Mouse (Mus musculus) kidney, embryonic 16.5 days (tissue): ENCODE results near the gene Slc7a11. TPM values are rescaled to one million over a fixed set of nuclear protein-coding genes. Genes with fewer than 3 reads are reported as not detected.

ENCODE experiments used
- ATAC-seq: fragments of 200-750 bp; cut with Nextera tagmentation; 2 replicates; pipeline ENCODE4 v1.8.0; 2017; ENCODE audit warnings: moderate TSS enrichment; ENCODE audit not compliant: low FRiP score, low TSS enrichment
- H3K27ac ChIP-seq: fragments of 300-500 bp; sonication (generic); 2 replicates; pipeline ENCODE4 v1.5.1; 2014; ENCODE audit warnings: low read length
- H3K27me3 ChIP-seq: fragments of 300-500 bp; sonication (generic); 2 replicates; pipeline ENCODE4 v1.6.1; 2014; ENCODE audit warnings: low read length, control low read depth, mixed read lengths; ENCODE audit not compliant: insufficient read depth
- H3K36me3 ChIP-seq: fragments of 300-500 bp; sonication (generic); 2 replicates; pipeline ENCODE4 v1.6.1; 2014; ENCODE audit warnings: low read length, control low read depth, mixed read lengths; ENCODE audit not compliant: insufficient read depth
- H3K4me1 ChIP-seq: fragments of 300-500 bp; sonication (generic); 2 replicates; pipeline ENCODE4 v1.6.1; 2014; ENCODE audit warnings: low read length, control low read depth, mixed read lengths; ENCODE audit not compliant: insufficient read depth
- H3K4me2 ChIP-seq: fragments of 300-500 bp; sonication (generic); replicated peaks from 2 replicates; pipeline ENCODE4 v1.6.1; 2014; ENCODE audit warnings: low read depth, low read length
- H3K4me3 ChIP-seq: fragments of 300-500 bp; sonication (generic); 2 replicates; pipeline ENCODE4 v1.5.1; 2014; ENCODE audit warnings: mild to moderate bottlenecking, low read length
- H3K9ac ChIP-seq: fragments of 300-500 bp; sonication (generic); replicated peaks from 2 replicates; pipeline ENCODE4 v1.6.1; 2014; ENCODE audit warnings: low read length
- H3K9me3 ChIP-seq: fragments of 300-500 bp; sonication (generic); 2 replicates; pipeline ENCODE4 v1.6.1; 2016; ENCODE audit warnings: low read length, control low read depth
- WGBS: fragments of 180-500 bp; shearing (Covaris S2); extraction: QIAGEN DNeasy Blood & Tissue Kit; methylation state at CpG from one replicate; pipeline ENCODE4 v1.1.7; 2014; 5-methylcytosine and 5-hydroxymethylcytosine counted together
- polyA plus RNA-seq: library from polyadenylated mRNA; unstranded; fragments of >200 nt; fragmentation: Nextera tagmentation; extraction: Ambion mirVana; gene quantifications from 2 replicates; pipeline ENCODE4 v1.2.1, GENCODE M21; 2015

Gene Slc7a11
- polyA plus RNA-seq, 1 experiment from 2014 or later, result 0.15 TPM

- Histone ChIP-seq H3K36me3 (no peaks in the 10 kb centered on the region), H3K27ac (peak overlapping the region; percentile 8), H3K27me3 (peaks cover 3% of the 10 kb centered on the region), H3K4me2 (no peak overlapping the region), H3K4me3 (no peak overlapping the region), H3K4me1 (peaks cover 27% of the 10 kb centered on the region), H3K9ac (no peak overlapping the region), H3K9me3 (no peaks in the 10 kb centered on the region)
- 58% methylated on average over 17 of the region's 17 CpGs for WGBS
- peak; percentile 71; the same call in 1 of the 2 replicates for ATAC-seq
These were observed 143.1 kb downstream of the Slc7a11 start for GRCm38 (mm10) chr3:50300002-50300951.

- peaks cover 3% of the 10 kb centered on the region; the same call in 1 of the 2 replicates for H3K27me3 ChIP-seq
- no peak overlapping the region for H3K9ac ChIP-seq
- WGBS, result 35% methylated on average over 7 of the region's 7 CpGs
- peaks cover 27% of the 10 kb centered on the region for H3K4me1 ChIP-seq
- H3K4me2 ChIP-seq, result no peak overlapping the region
- no peaks in the 10 kb centered on the region for H3K36me3 ChIP-seq
- ATAC-seq, result peak; percentile 81
- no peak overlapping the region for H3K4me3 ChIP-seq
- no peaks in the 10 kb centered on the region for H3K9me3 ChIP-seq
- H3K27ac ChIP-seq, result no peak overlapping the region
These were observed 144.9 kb downstream of the Slc7a11 start for GRCm38 (mm10) chr3:50298366-50298991.

- Histone ChIP-seq H3K27me3 (peaks cover 3% of the 10 kb centered on the region; the same call in 1 of the 2 replicates), H3K27ac (no peak overlapping the region), H3K36me3 (no peaks in the 10 kb centered on the region), H3K9ac (no peak overlapping the region), H3K4me1 (peaks cover 27% of the 10 kb centered on the region), H3K4me3 (no peak overlapping the region), H3K9me3 (no peaks in the 10 kb centered on the region), H3K4me2 (no peak overlapping the region)
- ATAC-seq, result no peak
- 41% methylated on average over 10 of the region's 10 CpGs for WGBS
These were observed 146.5 kb downstream of the Slc7a11 start for GRCm38 (mm10) chr3:50296956-50297355.

GRCm38 (mm10) chr3:50275023-50275422 lies 168.4 kb downstream of the Slc7a11 start:
- H3K4me2 ChIP-seq, result no peak overlapping the region
- H3K4me1 ChIP-seq, result peaks cover 13% of the 10 kb centered on the region
- H3K27ac ChIP-seq, result no peak overlapping the region
- H3K9me3 ChIP-seq, result no peaks in the 10 kb centered on the region
- H3K27me3 ChIP-seq, result no peaks in the 10 kb centered on the region
- WGBS, result 55% methylated on average over 2 of the region's 2 CpGs
- no peaks in the 10 kb centered on the region for H3K36me3 ChIP-seq
- no peak overlapping the region for H3K9ac ChIP-seq
- no peak for ATAC-seq
- H3K4me3 ChIP-seq, result no peak overlapping the region

- peaks cover 13% of the 10 kb centered on the region for H3K4me1 ChIP-seq
- no peak overlapping the region for H3K4me2 ChIP-seq
- H3K27ac ChIP-seq, result no peak overlapping the region
- no peaks in the 10 kb centered on the region for H3K27me3 ChIP-seq
- ATAC-seq, result peak; percentile 49; the same call in 1 of the 2 replicates
- no peak overlapping the region for H3K4me3 ChIP-seq
- H3K9me3 ChIP-seq, result no peaks in the 10 kb centered on the region
- H3K9ac ChIP-seq, result no peak overlapping the region
- H3K36me3 ChIP-seq, result no peaks in the 10 kb centered on the region
These were observed 171.2 kb downstream of the Slc7a11 start for GRCm38 (mm10) chr3:50272222-50272621.

GRCm38 (mm10) chr3:50269680-50270079 lies 173.7 kb downstream of the Slc7a11 start:
- no peaks in the 10 kb centered on the region for H3K36me3 ChIP-seq
- 87% methylated on average over 4 of the region's 4 CpGs for WGBS

GRCm38 (mm10) chr3:50262547-50263087 lies 180.8 kb downstream of the Slc7a11 start:
- no peaks in the 10 kb centered on the region for H3K36me3 ChIP-seq
- no peak for ATAC-seq
- no peak overlapping the region for H3K4me3 ChIP-seq
- H3K4me2 ChIP-seq, result no peak overlapping the region
- 58% methylated on average over 2 of the region's 2 CpGs for WGBS
- H3K27me3 ChIP-seq, result no peaks in the 10 kb centered on the region
- H3K27ac ChIP-seq, result no peak overlapping the region
- no peak overlapping the region for H3K9ac ChIP-seq
- no peaks in the 10 kb centered on the region for H3K9me3 ChIP-seq
- H3K4me1 ChIP-seq, result peaks cover 7% of the 10 kb centered on the region

More at GRCm38 (mm10) chr3:50269680-50270079, 173.7 kb downstream of the Slc7a11 start:
- Histone ChIP-seq H3K4me3 (no peak overlapping the region), H3K27me3 (no peaks in the 10 kb centered on the region), H3K4me1 (no peaks in the 10 kb centered on the region), H3K27ac (no peak overlapping the region), H3K9me3 (no peaks in the 10 kb centered on the region), H3K4me2 (no peak overlapping the region), H3K9ac (no peak overlapping the region)
- no peak for ATAC-seq

GRCm38 (mm10) chr3:50262066-50262465 lies 181.3 kb downstream of the Slc7a11 start:
- Histone ChIP-seq H3K9ac (no peak overlapping the region), H3K9me3 (0 out of 2 replicates have a peak, but pooled peaks cover 2% of the 10 kb centered on the region), H3K36me3 (no peaks in the 10 kb centered on the region), H3K27me3 (no peaks in the 10 kb centered on the region), H3K4me3 (no peak overlapping the region), H3K27ac (no peak overlapping the region), H3K4me1 (peaks cover 7% of the 10 kb centered on the region), H3K4me2 (no peak overlapping the region)
- ATAC-seq, result no peak
- 80% methylated on average over 2 of the region's 2 CpGs for WGBS

GRCm38 (mm10) chr3:50260667-50261066 lies 182.7 kb downstream of the Slc7a11 start:
- ATAC-seq, result no peak
- Histone ChIP-seq H3K27ac (no peak overlapping the region), H3K27me3 (no peaks in the 10 kb centered on the region), H3K4me2 (no peak overlapping the region), H3K36me3 (no peaks in the 10 kb centered on the region), H3K9ac (no peak overlapping the region), H3K4me1 (peaks cover 7% of the 10 kb centered on the region), H3K9me3 (0 out of 2 replicates have a peak, but pooled peaks cover 2% of the 10 kb centered on the region), H3K4me3 (no peak overlapping the region)
- WGBS, result 97% methylated on average over 1 of the region's 1 CpGs
